Mouse (Mus musculus) gastrocnemius, postnatal 25 days (tissue): ENCODE results near the gene Gm38392. TPM values are rescaled to one million over a fixed set of nuclear protein-coding genes. Genes with fewer than 3 reads are reported as not detected.
A peak's percentile ranks its signal among the peaks of the same experiment; 100 is the strongest.
"Not testable (repeated sequence)": the region's sequence is repeated elsewhere in the genome, so short reads cannot be mapped to it uniquely, and the experiment has no call there.

Experiments
- DNase-seq: peaks from one replicate; pipeline ENCODE4 v3.0.0; 2022
- total RNA-seq, 2 experiments: library from RNA; stranded (reverse); gene quantifications; 1 replicate in 1 of 2; 2 replicates in 1 of 2; pipeline ENCODE4 v1.2.3; 2021

Gm38392 gene
- total RNA-seq, 2 experiments from 2014 or later, result 0.51 to 0.69 TPM

- DNase-seq, result no peak
Measured at GRCm38 (mm10) chr3:88276529-88277143, 10.4 kb downstream of the Gm38392 start.

GRCm38 (mm10) chr3:88276121-88276520 is 10.9 kb downstream of the Gm38392 start:
- no peak for DNase-seq

DNA sequence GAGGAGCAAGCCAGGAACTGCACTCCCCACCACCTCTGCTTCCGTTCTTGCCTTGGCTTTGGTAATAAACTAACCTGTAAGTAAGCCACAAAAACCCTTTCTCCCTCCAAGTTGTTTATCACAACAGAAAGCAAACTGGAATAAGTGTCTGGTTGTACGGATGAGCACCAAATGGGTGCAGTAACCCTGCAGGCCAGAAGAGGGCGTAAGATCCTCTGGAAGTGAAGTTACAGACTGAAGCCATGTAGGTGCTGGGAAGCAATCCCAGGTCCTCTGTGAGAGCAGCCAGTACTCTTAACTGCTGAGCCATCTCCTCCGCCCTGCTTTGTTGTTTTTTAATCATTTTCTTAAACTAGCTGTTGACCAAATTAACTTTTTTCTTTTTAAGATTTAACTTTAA is 13.0 kb downstream of the Gm38392 start:
- DNase-seq, result no peak

- DNase-seq, result no peak
Measured at GRCm38 (mm10) chr3:88271859-88272258, 15.2 kb downstream of the Gm38392 start.

- DNase-seq, result not testable (repeated sequence)
Measured at GRCm38 (mm10) chr3:88271298-88271697, 15.7 kb downstream of the Gm38392 start.

DNA sequence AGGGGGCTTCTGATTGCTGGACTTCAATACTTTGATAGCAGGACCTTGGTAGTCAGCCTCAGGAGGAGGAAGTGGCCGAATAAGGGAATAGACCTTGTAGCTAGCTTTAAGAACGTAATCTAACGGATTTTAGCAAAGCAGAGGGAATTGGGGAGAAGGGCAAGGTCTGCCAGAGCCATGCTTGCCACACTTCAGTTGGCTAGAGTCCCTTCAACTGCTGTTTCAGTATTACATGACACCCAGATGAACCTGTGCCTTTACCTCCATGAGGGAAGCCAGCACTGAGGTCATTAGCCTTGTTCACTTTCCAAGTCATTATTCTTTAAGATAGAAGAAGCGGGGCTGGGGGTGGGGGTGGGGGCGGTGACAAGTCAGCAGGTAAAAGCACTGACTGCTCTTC is 18.0 kb downstream of the Gm38392 start:
- DNase-seq, result no peak

- not testable (repeated sequence) for DNase-seq
Measured at GRCm38 (mm10) chr3:88268014-88268413, 19.0 kb downstream of the Gm38392 start.

DNA sequence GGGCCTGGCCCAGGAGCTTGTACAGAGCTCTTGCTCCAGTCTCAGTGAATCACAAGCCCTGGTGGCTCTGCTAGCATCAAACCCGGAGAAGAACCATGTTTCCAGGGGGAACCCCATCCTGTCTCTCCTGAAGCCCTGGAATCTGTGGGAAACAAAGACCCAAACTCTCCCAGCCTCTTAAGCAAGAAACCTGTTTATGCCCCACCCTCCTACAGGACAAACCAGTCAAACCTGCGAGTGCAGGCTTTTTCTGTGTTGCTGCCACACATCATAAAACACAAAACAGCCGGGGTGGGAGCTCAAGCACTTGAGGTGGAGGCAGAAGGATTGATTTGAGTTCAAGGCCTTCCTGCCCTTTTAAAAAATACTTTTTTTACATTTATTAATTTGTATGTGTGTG is 24.7 kb downstream of the Gm38392 start:
- DNase-seq, result no peak

DNA sequence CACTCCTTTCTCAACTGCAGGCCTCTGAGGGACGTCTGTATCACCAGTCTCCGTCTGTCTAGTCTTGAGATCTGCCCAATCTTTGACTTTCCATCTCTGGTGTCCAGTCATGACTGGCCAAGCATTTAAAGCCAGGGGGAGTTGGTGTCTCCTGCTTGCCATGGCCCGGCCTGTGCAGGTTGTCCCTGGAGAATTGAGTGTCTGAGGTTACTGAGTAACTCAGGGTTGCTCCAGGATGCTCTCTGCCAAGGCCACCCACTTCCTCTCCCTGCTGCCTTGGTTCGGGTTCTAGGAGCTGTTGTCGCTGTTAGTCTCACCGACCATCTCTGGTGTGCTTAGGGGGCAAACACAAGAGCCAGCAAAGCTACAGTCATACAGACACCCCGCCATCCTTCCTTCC is 30.6 kb downstream of the Gm38392 start:
- DNase-seq, result no peak

- no peak for DNase-seq
Measured at GRCm38 (mm10) chr3:88255950-88256349, 31.1 kb downstream of the Gm38392 start.

- no peak for DNase-seq
Measured at GRCm38 (mm10) chr3:88254268-88254926, 32.6 kb downstream of the Gm38392 start, which contains the start of gene Rhbg. Gene Rhbg, minus strand, starts transcription at chr3:88254709.

GRCm38 (mm10) chr3:88252739-88253138 is 34.3 kb downstream of the Gm38392 start:
- no peak for DNase-seq

GRCm38 (mm10) chr3:88248406-88248805 is 38.6 kb downstream of the Gm38392 start:
- no peak for DNase-seq

GRCm38 (mm10) chr3:88247666-88248065 is 39.3 kb downstream of the Gm38392 start:
- DNase-seq, result no peak

DNA sequence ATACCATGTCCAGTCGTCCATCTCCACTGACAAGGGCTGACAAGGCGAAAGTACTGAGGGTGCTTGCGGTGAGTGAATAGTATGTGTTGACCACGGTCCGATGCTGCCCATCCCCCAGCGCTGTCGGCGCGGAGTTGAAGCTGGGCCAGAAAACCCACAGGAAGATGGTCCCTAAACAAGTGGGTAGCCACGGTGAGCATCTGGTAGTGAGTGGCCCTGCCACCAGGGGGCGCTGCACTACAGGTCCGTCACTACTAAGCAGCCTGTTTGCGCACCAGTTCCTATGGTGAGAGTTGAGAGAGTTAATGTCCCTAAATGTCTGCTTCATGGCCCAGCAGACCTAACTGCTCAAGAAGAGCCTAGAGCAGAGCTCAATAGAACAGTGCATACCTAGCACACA is 41.2 kb downstream of the Gm38392 start:
- DNase-seq, result peak; percentile 43

DNA sequence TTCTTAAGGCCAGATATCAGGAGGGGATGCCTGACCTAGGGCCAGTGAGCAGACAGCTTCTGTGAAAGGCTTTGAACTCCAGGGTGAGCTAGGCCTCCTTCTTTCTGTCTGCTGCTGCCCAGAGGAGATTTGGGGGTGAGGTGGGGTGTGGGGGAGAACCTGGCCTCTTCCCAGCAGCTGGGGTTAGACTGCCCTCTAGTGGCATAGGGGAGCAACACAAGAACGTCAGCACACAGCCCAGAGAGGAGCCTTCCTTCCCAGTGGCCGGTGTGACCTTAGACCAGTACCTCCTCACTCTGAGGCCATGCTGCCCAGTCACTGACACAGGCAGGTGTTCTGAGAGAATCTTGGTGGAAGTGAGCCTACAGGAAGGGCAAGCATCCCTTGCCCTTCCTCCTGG is 42.9 kb downstream of the Gm38392 start:
- DNase-seq, result no peak

DNA sequence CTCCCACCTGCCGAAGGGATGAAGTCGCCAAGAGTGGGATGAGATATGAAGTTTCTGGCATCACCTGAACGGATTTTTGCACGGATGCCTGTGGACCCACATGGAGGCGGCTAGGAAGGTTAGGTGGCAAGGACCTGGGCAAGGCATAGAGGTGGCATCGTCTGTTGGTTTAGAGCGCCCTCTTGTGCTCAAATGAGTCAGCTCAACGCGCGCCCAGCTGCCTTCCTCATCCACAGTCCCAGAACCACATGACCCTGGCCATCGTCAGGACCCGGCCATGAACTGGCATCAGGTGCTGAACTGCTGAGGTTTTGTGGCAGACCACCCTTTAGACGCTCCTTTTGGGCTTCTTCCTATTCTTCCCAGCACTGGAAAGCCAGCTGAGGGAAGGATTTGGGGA is 44.5 kb downstream of the Gm38392 start:
- peak; percentile 34 for DNase-seq

GRCm38 (mm10) chr3:88241045-88241786 is 45.8 kb downstream of the Gm38392 start:
- DNase-seq, result no peak

DNA sequence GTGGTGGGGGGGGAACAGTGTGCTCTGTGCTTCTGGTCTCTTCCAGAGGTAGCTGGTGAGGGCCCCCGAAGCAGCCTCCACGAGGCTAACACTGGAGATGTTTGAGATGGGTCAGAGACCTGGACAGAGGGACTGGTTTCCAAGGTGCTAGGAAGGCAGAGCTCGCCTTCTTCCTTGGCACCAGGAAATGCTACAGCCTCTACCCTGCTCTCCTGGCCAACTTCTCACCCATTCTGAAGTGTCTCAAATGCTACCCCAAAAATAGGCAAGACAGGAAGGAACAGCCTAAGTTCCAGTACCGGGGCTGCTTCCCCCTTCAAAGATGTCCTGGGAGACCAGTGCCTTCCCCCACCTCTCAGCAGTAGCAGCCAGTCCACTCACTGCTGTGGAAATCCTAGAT is 47.6 kb downstream of the Gm38392 start:
- DNase-seq, result no peak

DNA sequence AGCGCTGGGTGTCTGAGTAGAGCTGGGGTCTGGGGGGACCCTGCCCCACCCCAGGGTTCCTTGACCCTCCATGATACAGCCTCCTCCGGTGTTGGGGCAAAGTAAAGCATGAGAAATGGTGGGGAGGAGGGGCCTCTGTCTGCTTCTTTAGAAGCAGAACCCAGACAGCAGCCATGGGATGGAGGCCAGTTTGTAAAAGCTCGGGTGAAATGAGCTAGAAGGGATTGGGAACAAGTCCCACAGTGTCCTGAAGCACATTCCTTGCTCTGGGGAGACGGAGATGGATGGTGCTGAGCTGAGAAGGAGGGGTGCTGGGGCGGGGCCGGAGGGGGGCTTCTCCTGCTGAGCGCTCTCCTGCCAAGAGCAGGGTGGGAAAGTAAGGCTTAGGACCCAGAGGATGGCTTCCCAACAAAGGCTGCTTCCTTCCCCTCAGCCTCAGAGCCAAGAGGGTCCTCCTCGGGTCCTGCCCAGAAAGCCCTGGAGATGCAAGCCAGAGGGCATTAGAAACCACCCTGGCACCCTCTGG is 48.1 kb downstream of the Gm38392 start:
- no peak for DNase-seq

DNA sequence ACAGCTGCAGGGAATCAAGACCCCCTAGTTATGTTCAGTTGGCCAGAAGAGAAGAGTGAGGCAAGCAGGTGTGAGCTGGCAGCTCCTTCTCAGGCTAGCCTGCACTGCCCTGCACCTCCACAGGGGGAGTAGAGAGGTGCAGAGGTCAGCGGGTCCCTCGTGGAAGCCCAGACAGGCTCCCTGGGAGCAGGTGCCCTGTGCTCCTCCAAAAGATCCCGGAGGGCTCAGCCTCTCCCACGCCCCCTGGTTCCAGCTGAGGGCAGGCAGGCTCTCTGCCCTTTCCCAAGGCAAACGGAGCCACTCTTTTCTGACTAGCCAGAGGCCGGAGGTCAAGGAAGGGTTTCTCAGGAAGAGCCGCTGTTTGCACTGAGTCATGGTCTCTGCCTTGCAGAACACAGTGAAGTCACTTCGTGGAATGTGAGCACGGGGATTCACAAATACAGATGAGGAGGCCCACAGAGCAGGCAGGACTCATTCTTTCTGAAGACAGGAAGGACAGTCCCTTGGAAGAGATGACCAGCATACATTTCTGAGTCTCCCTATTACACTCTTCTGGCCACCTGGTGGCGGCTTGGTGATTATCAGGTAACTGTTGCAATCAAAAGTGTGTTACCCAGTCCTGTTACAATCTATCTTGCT is 49.3 kb downstream of the Gm38392 start:
- DNase-seq, result no peak

DNA sequence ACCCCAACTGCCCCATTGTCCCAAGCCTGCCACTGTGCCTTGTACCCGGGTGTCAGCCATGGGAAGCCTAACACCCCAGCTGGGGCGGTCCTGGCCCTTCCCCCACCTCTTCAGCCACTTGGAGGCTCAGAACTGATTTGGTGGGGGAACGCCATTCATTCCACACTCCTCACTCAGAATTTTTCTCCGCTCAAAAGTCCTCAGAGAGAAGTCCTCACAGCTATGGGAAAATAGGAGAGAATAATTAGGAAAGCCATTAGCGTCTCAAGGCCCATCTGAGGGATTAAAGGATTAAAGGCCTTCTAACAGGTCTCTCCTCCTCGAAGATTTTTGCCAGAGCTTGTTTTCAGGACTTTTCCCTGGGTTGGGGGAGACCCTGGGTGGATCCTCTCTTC is 49.9 kb downstream of the Gm38392 start:
- no peak for DNase-seq

DNA sequence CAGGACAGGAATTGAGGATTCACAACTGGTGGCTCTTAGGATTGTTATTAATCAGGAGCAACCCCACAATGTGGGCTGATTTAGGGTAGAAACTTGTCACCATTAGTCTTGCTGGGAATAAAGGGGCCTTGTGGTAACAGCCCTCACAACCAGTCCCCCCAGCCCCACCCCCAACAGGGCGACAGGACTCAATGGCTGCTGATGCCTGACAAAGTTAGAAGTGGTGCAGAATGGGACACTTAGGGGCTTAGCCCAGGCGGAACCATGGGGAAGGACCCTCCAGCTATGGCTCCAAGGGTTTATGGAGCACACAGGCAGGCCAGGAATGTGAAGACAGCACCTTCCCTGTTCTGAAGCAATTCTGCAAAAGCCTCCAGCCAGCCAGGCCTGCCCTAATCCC is 51.4 kb downstream of the Gm38392 start:
- no peak for DNase-seq
